Mouse (Mus musculus): ENCODE results near the gene Hpn. TPM values are rescaled to one million over a fixed set of nuclear protein-coding genes. Genes with fewer than 3 reads are reported as not detected.

The Hpn gene
- polyA plus RNA-seq (2014; fragmentation: Nextera tagmentation; extraction: Ambion mirVana), result 1.4 and 2.0 TPM in 2 replicates

- no peaks in the 10 kb centered on the region for H3K27me3 ChIP-seq (ENCODE audit: control insufficient read depth, insufficient read depth, low read length)
- peak within 1 kb of the TSS; percentile 27 for H3K4me2 ChIP-seq (ENCODE audit: low read length)
- peaks cover 14 to 25% of the 10 kb centered on the region in 2 experiments for H3K4me1 ChIP-seq (ENCODE audit: control insufficient read depth in 2 of 2, insufficient read depth in 2 of 2, low read length in 2 of 2)
- peak; percentile 15; the same call in 1 of the 2 replicates for ATAC-seq (ENCODE audit: insufficient number of reproducible peaks, insufficient read depth, low FRiP score, low read depth)
- peak within 1 kb of the TSS; percentile 53; the same call in 1 of the 2 replicates for H3K9ac ChIP-seq (ENCODE audit: low read length)
- peak within 1 kb of the TSS; percentile 60 to 74 for H3K27ac ChIP-seq (replicated peaks in 1 of 2; ENCODE audit: control insufficient read depth in 1 of 2, insufficient read depth in 1 of 2, low read depth in 2 of 2, low read length in 2 of 2)
- 21% methylated on average over 13 of the region's 15 CpGs for WGBS
- H3K9me3 ChIP-seq (ENCODE audit: control insufficient read depth, low read length), result no peaks in the 10 kb centered on the region
- no peak within 1 kb of the TSS for H3K4me3 ChIP-seq (ENCODE audit: control insufficient read depth in 1 of 2, insufficient read depth in 1 of 2, low read depth in 1 of 2, low read length in 2 of 2)
- H3K36me3 ChIP-seq (ENCODE audit: control insufficient read depth, insufficient read depth, low read length), result no peaks in the 10 kb centered on the region
Observed at GRCm38 (mm10) chr7:31115182-31115581, at the start of gene Hpn. Gene Hpn (minus strand): TSS chr7:31115290.

GRCm38 (mm10) chr7:31164748-31165147 lies 49.7 kb upstream of the Hpn start:
- Histone ChIP-seq H3K9me3 (ENCODE audit: control insufficient read depth, low read length) (no peaks in the 10 kb centered on the region), H3K27ac (replicated peaks in 1 of 2; ENCODE audit: control insufficient read depth in 1 of 2, insufficient read depth in 1 of 2, low read depth in 2 of 2, low read length in 2 of 2) (no peak overlapping the region), H3K4me1 (ENCODE audit: control insufficient read depth in 2 of 2, insufficient read depth in 2 of 2, low read length in 2 of 2) (peaks cover 0 to 4% of the 10 kb centered on the region in 2 experiments; a peak in 1 of 4 replicates), H3K4me2 (ENCODE audit: low read length) (no peak overlapping the region), H3K9ac (ENCODE audit: low read length) (no peak overlapping the region), H3K27me3 (ENCODE audit: control insufficient read depth, insufficient read depth, low read length) (no peaks in the 10 kb centered on the region), H3K4me3 (ENCODE audit: control insufficient read depth in 1 of 2, insufficient read depth in 1 of 2, low read depth in 1 of 2, low read length in 2 of 2) (no peak overlapping the region), H3K36me3 (ENCODE audit: control insufficient read depth, insufficient read depth, low read length) (no peaks in the 10 kb centered on the region)
- WGBS, result 59% methylated on average over 1 of the region's 1 CpGs
- ATAC-seq (ENCODE audit: insufficient number of reproducible peaks, insufficient read depth, low FRiP score, low read depth), result no peak

- no peak overlapping the region for H3K27ac ChIP-seq (replicated peaks in 1 of 2; ENCODE audit: control insufficient read depth in 1 of 2, insufficient read depth in 1 of 2, low read depth in 2 of 2, low read length in 2 of 2)
- no peak overlapping the region for H3K4me3 ChIP-seq (ENCODE audit: control insufficient read depth in 1 of 2, insufficient read depth in 1 of 2, low read depth in 1 of 2, low read length in 2 of 2)
- H3K9me3 ChIP-seq (ENCODE audit: control insufficient read depth, low read length), result no peaks in the 10 kb centered on the region
- H3K4me2 ChIP-seq (ENCODE audit: low read length), result no peak overlapping the region
- no peaks in the 10 kb centered on the region for H3K36me3 ChIP-seq (ENCODE audit: control insufficient read depth, insufficient read depth, low read length)
- no peaks in the 10 kb centered on the region for H3K27me3 ChIP-seq (ENCODE audit: control insufficient read depth, insufficient read depth, low read length)
- 57% methylated on average over 3 of the region's 3 CpGs for WGBS
- no peak for ATAC-seq (ENCODE audit: insufficient number of reproducible peaks, insufficient read depth, low FRiP score, low read depth)
- H3K4me1 ChIP-seq (ENCODE audit: control insufficient read depth in 2 of 2, insufficient read depth in 2 of 2, low read length in 2 of 2), result peaks cover 0 to 4% of the 10 kb centered on the region in 2 experiments; a peak in 1 of 4 replicates
- no peak overlapping the region for H3K9ac ChIP-seq (ENCODE audit: low read length)
Observed at GRCm38 (mm10) chr7:31163666-31164577, 48.8 kb upstream of the Hpn start.

GRCm38 (mm10) chr7:31162324-31162723 lies 47.2 kb upstream of the Hpn start:
- no peak overlapping the region for H3K27ac ChIP-seq (replicated peaks in 1 of 2; ENCODE audit: control insufficient read depth in 1 of 2, insufficient read depth in 1 of 2, low read depth in 2 of 2, low read length in 2 of 2)
- WGBS, result 67% methylated on average over 11 of the region's 11 CpGs
- H3K4me3 ChIP-seq (ENCODE audit: control insufficient read depth in 1 of 2, insufficient read depth in 1 of 2, low read depth in 1 of 2, low read length in 2 of 2), result no peak overlapping the region
- H3K9ac ChIP-seq (ENCODE audit: low read length), result no peak overlapping the region
- no peaks in the 10 kb centered on the region for H3K36me3 ChIP-seq (ENCODE audit: control insufficient read depth, insufficient read depth, low read length)
- H3K9me3 ChIP-seq (ENCODE audit: control insufficient read depth, low read length), result no peaks in the 10 kb centered on the region
- no peak for ATAC-seq (ENCODE audit: insufficient number of reproducible peaks, insufficient read depth, low FRiP score, low read depth)
- no peaks in the 10 kb centered on the region; a peak in 1 of 4 replicates for H3K4me1 ChIP-seq (ENCODE audit: control insufficient read depth in 2 of 2, insufficient read depth in 2 of 2, low read length in 2 of 2)
- no peak overlapping the region for H3K4me2 ChIP-seq (ENCODE audit: low read length)
- H3K27me3 ChIP-seq (ENCODE audit: control insufficient read depth, insufficient read depth, low read length), result no peaks in the 10 kb centered on the region

GRCm38 (mm10) chr7:31161831-31162230 lies 46.7 kb upstream of the Hpn start:
- WGBS, result 47% methylated on average over 3 of the region's 3 CpGs
- H3K4me1 ChIP-seq (ENCODE audit: control insufficient read depth in 2 of 2, insufficient read depth in 2 of 2, low read length in 2 of 2), result no peaks in the 10 kb centered on the region; a peak in 1 of 4 replicates
- H3K9me3 ChIP-seq (ENCODE audit: control insufficient read depth, low read length), result no peaks in the 10 kb centered on the region
- no peak overlapping the region for H3K4me2 ChIP-seq (ENCODE audit: low read length)
- H3K4me3 ChIP-seq (ENCODE audit: control insufficient read depth in 1 of 2, insufficient read depth in 1 of 2, low read depth in 1 of 2, low read length in 2 of 2), result no peak overlapping the region
- no peak overlapping the region for H3K27ac ChIP-seq (replicated peaks in 1 of 2; ENCODE audit: control insufficient read depth in 1 of 2, insufficient read depth in 1 of 2, low read depth in 2 of 2, low read length in 2 of 2)
- no peaks in the 10 kb centered on the region for H3K27me3 ChIP-seq (ENCODE audit: control insufficient read depth, insufficient read depth, low read length)
- no peak for ATAC-seq (ENCODE audit: insufficient number of reproducible peaks, insufficient read depth, low FRiP score, low read depth)
- no peaks in the 10 kb centered on the region for H3K36me3 ChIP-seq (ENCODE audit: control insufficient read depth, insufficient read depth, low read length)
- H3K9ac ChIP-seq (ENCODE audit: low read length), result no peak overlapping the region

- no peak overlapping the region for H3K4me3 ChIP-seq (ENCODE audit: control insufficient read depth in 1 of 2, insufficient read depth in 1 of 2, low read depth in 1 of 2, low read length in 2 of 2)
- no peak overlapping the region for H3K4me2 ChIP-seq (ENCODE audit: low read length)
- H3K27me3 ChIP-seq (ENCODE audit: control insufficient read depth, insufficient read depth, low read length), result no peaks in the 10 kb centered on the region
- H3K4me1 ChIP-seq (ENCODE audit: control insufficient read depth in 2 of 2, insufficient read depth in 2 of 2, low read length in 2 of 2), result peaks cover 2% of the 10 kb centered on the region in 2 experiments; a peak in 2 of 4 replicates
- H3K9ac ChIP-seq (ENCODE audit: low read length), result no peak overlapping the region
- ATAC-seq (ENCODE audit: insufficient number of reproducible peaks, insufficient read depth, low FRiP score, low read depth), result no peak
- H3K36me3 ChIP-seq (ENCODE audit: control insufficient read depth, insufficient read depth, low read length), result no peaks in the 10 kb centered on the region
- no peak overlapping the region for H3K27ac ChIP-seq (replicated peaks in 1 of 2; ENCODE audit: control insufficient read depth in 1 of 2, insufficient read depth in 1 of 2, low read depth in 2 of 2, low read length in 2 of 2)
- WGBS, result 81% methylated on average over 3 of the region's 3 CpGs
- no peaks in the 10 kb centered on the region for H3K9me3 ChIP-seq (ENCODE audit: control insufficient read depth, low read length)
Observed at GRCm38 (mm10) chr7:31161246-31161645, 46.2 kb upstream of the Hpn start.

GRCm38 (mm10) chr7:31160763-31161162 lies 45.7 kb upstream of the Hpn start:
- H3K4me2 ChIP-seq (ENCODE audit: low read length), result no peak overlapping the region
- ATAC-seq (ENCODE audit: insufficient number of reproducible peaks, insufficient read depth, low FRiP score, low read depth), result no peak
- H3K9ac ChIP-seq (ENCODE audit: low read length), result no peak overlapping the region
- H3K4me3 ChIP-seq (ENCODE audit: control insufficient read depth in 1 of 2, insufficient read depth in 1 of 2, low read depth in 1 of 2, low read length in 2 of 2), result no peak overlapping the region
- H3K9me3 ChIP-seq (ENCODE audit: control insufficient read depth, low read length), result no peaks in the 10 kb centered on the region
- no peaks in the 10 kb centered on the region for H3K27me3 ChIP-seq (ENCODE audit: control insufficient read depth, insufficient read depth, low read length)
- no peak overlapping the region for H3K27ac ChIP-seq (replicated peaks in 1 of 2; ENCODE audit: control insufficient read depth in 1 of 2, insufficient read depth in 1 of 2, low read depth in 2 of 2, low read length in 2 of 2)
- 53% methylated on average over 5 of the region's 5 CpGs for WGBS
- no peaks in the 10 kb centered on the region for H3K36me3 ChIP-seq (ENCODE audit: control insufficient read depth, insufficient read depth, low read length)
- H3K4me1 ChIP-seq (ENCODE audit: control insufficient read depth in 2 of 2, insufficient read depth in 2 of 2, low read length in 2 of 2), result peaks cover 5 to 7% of the 10 kb centered on the region in 2 experiments
